Mouse (Mus musculus): Measurements from ENCODE around the gene Usp48. TPM values are rescaled to one million over a fixed set of nuclear protein-coding genes. Genes with fewer than 3 reads are reported as not detected.
A peak's percentile ranks its signal among the peaks of the same experiment; 100 is the strongest.
"Not testable (repeated sequence)": the region's sequence is repeated elsewhere in the genome, so short reads cannot be mapped to it uniquely, and the experiment has no call there.

The Usp48 gene
- 100 to 1,000 TPM; 125 to 126 TPM for total RNA-seq (2021)

DNA sequence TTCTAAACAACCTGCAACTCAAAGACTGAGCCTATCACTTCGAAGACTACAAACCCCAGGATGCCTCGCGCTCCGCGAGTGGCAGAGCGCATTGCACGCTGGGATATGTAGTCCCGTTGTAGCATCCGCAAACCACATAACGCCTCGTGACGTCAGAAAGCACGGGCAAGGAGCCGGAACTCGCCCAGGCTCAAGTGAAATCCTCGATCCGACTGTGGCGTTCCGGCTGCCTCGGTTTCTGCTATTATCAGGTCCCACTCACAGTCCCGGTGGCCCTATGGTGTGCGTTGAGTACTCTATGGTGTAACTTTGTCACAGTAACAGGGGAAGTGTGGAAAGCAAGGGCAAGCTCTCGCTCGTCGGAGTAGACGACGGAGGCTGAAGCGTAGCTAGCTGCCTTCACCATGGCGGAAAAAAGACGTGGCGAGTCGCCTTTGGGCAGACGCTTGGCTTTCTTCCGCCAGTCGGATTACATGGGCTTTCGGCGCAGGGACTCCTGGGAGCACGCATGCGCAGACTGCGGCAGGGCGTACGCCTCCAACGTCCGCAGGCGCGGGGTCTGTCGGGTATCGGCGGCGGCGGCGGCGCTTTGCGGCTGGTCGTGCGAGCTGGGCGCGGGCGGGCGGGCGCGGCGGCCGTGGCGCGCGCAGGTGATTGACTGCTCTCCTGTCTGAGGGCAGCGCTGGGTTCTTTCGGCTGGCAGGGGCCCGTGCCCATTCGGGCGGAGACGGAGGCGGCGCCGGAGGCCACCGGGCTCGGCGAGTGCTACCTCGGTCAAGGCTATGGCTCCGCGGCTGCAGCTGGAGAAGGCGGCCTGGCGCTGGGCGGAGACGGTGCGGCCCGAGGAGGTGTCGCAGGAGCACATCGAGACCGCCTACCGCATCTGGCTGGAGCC lies at the start of gene Usp48:
Gene Usp48 (plus strand): TSS at position 155 of the 895 bp plus-strand sequence.
- intact Hi-C loops (cut with DNase I) = no loop called here

DNA sequence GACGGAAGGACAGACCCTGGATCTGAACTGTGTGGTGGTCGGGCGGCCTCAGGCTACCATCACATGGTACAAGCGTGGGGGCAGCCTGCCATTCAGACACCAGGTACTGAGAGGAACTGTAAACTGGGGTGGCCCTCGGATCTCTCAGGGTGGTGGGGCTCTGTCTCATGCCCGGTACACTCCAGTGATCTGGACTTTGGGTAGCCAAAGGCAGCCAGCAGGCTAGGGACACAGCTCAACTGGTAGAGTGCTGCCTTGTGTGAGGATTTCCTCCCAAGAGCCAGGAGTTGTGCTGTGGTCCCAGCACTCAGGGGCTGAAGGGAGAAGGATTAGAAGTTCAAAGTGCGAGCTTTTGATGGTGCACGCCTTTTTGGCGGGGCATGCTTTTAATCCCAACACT lies 48.0 kb upstream of the Usp48 start:
- intact Hi-C loops (cut with DNase I) = no loop called here
- DNase-seq (ENCODE audit: extremely low spot score in 1 of 2, low spot score in 2 of 2) = no peak

More for the DNA sequence above, at the start of gene Usp48:
- DNase-seq (ENCODE audit: extremely low spot score in 1 of 2, low spot score in 2 of 2) = peak; percentile 99 to 100

DNA sequence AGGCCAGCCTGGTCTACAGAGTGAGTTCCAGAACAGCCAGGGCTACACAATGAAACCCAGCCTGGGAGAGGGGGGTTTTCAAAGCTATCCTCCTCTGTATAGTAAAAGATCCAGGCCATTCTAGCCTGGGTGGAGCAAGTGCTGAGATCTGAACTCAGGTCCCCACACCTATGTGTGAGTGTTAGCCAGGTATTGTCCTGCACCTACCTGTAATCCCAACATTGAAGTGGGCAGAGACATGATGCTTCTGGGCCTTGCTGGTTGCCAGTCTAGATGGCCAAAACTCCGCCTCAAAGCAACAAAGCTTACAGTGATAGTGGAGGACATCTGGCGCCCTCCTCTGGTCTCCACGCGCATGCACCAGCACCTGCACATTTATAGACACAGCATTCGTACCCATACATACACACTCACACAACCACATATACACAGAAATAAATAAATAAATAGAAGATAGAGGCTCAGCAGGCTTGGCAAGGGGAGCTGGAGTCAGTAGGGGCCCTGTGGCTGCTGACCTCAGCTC lies 47.5 kb upstream of the Usp48 start:
- intact Hi-C loops (cut with DNase I) = no loop called here
- peak in 1 of 2 experiments; percentile 5 for DNase-seq (ENCODE audit: extremely low spot score in 1 of 2, low spot score in 2 of 2)

DNA sequence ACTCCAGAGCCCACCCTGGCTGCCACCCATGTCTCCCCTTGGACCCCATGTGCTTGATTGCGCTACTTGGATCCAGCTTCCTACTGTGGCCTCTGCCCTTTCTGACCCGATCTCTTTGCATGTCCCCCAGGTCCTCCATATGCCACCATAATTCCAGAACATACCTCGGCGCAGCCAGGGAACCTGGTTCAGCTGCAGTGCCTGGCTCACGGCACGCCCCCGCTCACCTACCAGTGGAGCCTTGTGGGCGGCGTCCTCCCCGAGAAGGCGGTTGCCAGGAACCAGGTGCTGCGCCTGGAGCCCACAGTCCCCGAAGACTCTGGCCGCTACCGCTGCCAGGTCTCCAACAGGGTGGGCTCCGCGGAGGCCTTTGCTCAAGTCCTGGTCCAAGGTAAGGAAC lies 40.1 kb upstream of the Usp48 start:
- no peak for DNase-seq (ENCODE audit: extremely low spot score in 1 of 2, low spot score in 2 of 2)
- intact Hi-C loops (cut with DNase I) = no loop called here

DNA sequence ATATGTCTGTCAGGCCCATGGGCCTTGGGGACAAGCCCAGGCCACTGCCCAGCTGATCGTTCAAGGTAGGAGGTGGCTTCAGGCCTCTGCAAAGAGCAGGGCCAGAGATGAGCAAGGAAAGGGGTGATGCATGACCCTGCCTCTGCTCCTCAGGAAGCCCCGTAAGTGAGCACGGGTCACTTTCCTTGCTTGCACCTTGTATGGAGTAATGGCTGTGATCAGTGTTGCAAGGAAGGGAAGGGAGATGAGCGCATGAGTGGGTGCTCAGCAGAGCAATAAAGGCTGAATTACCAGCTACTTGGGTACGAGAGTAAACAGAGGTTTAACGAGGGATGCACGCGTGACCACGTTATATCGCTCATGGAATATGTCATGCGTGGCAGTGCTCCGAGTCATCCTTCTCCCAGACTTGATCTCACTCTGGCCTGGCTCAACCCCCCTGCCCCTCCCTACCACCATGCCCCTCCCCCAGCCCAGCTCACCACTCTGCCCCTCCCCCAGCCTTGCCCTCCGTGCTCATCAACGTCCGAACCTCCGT lies 36.8 kb upstream of the Usp48 start:
- intact Hi-C loops (cut with DNase I) = no loop called here
- DNase-seq (ENCODE audit: extremely low spot score in 1 of 2, low spot score in 2 of 2) = no peak

DNA sequence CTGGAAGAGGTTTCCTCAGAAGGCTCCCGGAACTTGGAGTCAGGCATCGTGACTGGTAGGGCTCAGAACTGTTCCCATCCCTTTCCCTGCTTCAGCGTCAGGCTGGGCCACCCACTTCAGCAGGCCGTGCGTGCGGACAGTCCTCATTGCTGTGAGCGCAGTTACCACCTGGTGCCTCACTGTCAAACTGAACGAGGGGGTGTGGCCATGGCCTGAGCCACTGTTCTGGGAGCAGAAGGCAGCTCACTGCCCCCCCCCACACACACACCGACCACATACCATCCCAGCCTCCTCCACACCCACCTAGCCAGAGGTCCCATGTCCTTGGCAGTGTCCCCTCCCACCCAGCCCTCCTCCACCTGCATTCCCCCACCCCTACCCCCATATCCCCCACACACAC lies 23.7 kb upstream of the Usp48 start:
- no peak for DNase-seq (ENCODE audit: extremely low spot score in 1 of 2, low spot score in 2 of 2)
- intact Hi-C loops (cut with DNase I) = no loop called here

DNA sequence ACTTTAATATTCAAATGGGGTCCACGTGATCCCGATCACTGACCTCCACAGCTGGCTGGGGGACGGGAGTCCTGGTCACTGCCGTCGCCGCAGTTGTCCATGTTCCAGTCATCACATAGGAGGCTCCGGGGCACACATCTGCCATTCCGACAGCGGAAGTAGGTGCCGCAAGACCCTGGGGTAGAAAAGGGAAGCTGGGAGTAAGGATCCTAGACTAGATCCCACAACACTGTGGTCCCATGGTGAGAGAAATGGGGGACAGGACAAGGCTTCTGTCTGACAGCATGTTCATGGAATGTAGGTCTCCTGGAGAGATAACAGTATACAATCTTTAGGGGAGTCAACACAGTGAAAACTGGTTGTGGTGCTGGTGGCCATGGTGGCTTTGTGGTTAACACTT lies 19.1 kb upstream of the Usp48 start, which contains the start of gene Ldlrad2:
Gene Ldlrad2 (minus strand): TSS at position 101 of the 400 bp plus-strand sequence.
- no peak for DNase-seq (ENCODE audit: extremely low spot score in 1 of 2, low spot score in 2 of 2)
- intact Hi-C loops (cut with DNase I) = no loop called here

DNA sequence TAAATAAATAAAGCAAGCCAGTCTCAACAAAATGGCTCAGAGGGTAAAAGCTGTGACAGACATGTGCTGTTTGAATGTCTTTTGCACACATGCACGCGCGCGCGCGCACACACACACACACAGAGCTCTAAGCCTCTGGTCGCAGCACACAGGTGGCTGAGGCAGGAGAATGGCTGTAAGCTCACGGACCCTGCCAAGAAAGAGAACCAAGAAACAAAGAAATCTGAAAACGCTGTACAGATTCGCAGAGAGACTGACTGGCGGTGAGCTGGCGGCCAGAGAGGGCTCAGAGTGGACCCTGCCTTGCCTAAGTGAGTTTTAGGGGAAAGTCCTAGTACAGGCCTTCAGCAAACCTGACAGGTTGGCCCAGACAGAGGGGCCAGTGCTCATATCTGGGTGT lies 16.1 kb upstream of the Usp48 start:
- DNase-seq (ENCODE audit: extremely low spot score in 1 of 2, low spot score in 2 of 2) = no peak
- intact Hi-C loops (cut with DNase I) = loop anchor here (5.0 kb wide), 1 partner anchor 135 kb away; no protein-coding TSS in a partner anchor

DNA sequence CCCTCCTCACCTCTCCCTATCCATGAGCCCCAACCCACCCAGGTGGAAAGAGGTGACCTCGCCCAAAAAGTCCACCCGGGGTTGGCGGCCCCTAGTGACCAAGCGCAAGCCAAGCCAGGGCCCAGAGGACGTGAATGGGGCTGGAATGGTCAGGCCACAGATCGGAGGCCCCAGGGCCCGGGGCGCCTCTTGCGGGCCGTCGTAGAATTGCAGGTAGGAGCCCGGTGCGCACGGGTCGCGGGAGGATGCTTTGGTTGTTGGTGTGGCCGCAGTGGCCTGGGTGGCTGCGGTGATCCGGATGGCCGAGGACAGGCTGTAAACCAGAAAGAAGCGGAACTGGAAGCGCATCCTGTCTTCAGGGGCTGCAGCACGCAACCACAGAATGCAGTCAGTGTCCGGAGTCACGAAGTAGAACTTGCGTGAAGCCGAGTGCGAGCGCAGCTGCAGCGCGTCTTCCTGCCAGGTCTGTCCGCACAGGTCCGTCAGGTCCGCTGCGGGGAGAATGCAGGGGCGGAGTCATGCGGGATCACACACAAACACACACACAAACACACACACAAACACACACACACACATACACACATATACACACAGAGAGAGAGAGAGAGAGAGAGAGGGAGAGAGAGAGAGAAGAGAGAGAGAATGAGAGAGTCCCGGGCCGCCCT lies 15.2 kb upstream of the Usp48 start:
- intact Hi-C loops (cut with DNase I) = loop anchor here (5.0 kb wide), 1 partner anchor 136 kb away; no protein-coding TSS in a partner anchor
- peak in 1 of 2 experiments; percentile 59 for DNase-seq (ENCODE audit: extremely low spot score in 1 of 2, low spot score in 2 of 2)

DNA sequence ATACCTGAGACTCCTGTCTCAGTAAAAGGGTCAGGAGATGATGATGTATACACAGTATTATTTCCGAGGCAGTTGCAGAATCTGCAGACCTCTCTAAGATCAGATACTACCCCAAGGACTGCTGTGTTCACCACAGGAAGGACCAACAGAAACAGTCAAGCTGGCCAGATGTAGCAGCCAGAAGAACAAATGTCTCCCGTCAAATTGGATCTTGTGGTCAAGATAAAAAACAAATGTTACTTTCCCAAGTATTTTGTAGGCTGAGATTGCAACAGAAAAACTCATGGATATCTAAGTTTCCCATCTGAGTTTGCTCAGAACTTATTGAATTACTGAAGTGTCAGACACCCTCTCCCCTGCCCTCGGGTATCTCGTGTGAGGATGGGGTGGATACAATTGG lies 13.8 kb upstream of the Usp48 start:
- intact Hi-C loops (cut with DNase I) = loop anchor here (5.0 kb wide), 1 partner anchor 137 kb away; no protein-coding TSS in a partner anchor
- no peak for DNase-seq (ENCODE audit: extremely low spot score in 1 of 2, low spot score in 2 of 2)

DNA sequence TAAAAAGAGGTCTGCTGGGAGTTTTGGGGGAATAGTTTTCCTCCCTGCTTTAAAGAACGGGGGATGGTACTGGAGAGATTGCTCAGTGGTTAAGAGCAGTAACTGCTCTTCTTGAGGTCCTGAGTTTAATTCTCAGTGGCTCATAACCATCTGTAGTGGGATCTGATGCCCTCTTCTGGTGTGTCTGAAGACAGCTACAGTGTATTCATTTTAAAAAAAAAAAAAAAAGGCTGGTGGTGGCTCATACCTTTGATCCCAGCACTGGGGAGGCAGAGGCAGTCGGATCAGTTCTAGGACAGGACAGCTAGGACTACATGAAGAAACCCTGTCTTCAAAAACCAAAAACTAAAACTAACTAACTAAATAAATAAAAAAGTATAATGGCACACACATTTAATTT lies 13.3 kb upstream of the Usp48 start:
- intact Hi-C loops (cut with DNase I) = no loop called here

DNA sequence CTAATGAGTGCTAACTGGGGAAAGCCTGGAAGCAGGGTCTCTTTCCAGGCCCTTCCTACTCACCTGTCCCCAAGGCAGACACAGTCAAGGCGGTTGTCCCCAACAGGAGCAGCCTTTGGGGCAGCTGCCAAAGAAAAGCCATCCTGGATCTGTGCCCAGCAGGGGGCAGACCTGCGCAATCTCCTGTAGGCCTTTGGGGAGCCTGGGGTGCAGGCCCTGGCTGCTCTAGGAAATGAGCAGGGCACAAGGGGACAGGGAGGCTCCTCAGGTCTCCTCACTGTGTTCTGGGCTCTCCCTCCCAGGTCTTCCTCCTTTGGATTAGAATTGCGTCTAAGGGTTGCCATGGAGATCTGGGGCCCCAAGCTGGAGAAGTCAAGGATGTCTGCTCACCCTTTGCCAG lies 11.7 kb upstream of the Usp48 start:
- intact Hi-C loops (cut with DNase I) = no loop called here
- no peak for DNase-seq (ENCODE audit: extremely low spot score in 1 of 2, low spot score in 2 of 2)

More for the DNA sequence above, 13.3 kb upstream of the Usp48 start:
- DNase-seq (ENCODE audit: extremely low spot score in 1 of 2, low spot score in 2 of 2) = no peak

DNA sequence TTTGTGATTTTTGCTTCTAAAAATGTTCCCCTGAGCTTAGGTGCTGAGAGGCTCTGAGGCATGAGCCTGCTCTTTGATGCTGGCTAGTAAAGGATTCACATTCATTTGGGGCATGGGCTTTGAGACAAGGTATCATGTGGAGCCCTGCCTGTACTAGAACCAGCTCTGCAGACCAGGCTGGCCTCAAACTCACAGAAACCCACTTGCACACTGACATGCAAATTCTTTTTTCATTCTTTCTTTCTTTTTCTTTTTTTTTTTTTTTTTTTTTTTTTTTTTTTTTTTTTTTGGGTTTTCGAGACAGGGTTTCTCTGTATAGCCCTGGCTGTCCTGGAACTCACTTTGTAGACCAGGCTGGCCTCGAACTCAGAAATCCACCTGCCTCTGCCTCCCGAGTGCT lies 4.5 kb upstream of the Usp48 start:
- intact Hi-C loops (cut with DNase I); DNase-seq (ENCODE audit: extremely low spot score in 1 of 2, low spot score in 2 of 2): not testable (repeated sequence)

DNA sequence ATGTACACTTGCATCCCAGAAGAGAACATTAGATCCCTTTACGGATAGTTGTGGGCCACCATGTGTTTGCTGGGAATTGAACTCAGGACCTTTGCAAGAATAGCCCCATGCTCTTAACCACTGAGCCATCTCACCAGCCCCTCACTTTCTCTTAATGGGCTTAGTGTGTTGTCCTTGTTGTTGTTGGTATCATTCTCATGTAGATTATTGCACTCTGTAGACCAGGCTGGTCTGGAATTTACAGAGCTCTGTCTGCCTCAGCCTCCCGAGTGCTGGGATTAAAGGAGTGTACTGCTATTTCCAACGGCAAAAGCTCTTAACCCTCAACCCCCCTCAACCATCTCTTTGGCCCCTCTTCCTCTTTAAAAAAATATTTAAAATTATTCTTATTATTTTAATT lies 4.0 kb upstream of the Usp48 start:
- intact Hi-C loops (cut with DNase I) = no loop called here
- DNase-seq (ENCODE audit: extremely low spot score in 1 of 2, low spot score in 2 of 2) = no peak

DNA sequence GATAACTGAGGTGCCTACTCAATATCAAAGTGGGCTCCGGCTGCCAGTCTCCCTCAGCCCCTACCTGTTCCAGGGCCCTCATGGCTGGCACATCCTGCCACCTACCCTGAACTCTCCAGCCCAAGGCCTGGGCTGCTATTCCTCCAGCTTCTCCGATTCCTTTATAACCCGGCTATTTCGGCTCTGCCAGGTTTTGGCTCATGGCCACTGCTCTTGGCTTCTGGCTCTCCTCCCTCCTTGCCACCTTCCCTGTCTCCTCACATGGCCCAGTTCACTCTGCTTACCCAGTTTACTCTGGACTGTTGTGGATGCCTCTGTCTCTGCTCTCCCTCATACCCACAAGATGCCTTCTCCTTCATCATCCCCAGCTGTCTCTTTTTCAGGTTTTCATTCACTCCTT lies 2.6 kb upstream of the Usp48 start:
- DNase-seq (ENCODE audit: extremely low spot score in 1 of 2, low spot score in 2 of 2) = no peak
- intact Hi-C loops (cut with DNase I) = no loop called here

DNA sequence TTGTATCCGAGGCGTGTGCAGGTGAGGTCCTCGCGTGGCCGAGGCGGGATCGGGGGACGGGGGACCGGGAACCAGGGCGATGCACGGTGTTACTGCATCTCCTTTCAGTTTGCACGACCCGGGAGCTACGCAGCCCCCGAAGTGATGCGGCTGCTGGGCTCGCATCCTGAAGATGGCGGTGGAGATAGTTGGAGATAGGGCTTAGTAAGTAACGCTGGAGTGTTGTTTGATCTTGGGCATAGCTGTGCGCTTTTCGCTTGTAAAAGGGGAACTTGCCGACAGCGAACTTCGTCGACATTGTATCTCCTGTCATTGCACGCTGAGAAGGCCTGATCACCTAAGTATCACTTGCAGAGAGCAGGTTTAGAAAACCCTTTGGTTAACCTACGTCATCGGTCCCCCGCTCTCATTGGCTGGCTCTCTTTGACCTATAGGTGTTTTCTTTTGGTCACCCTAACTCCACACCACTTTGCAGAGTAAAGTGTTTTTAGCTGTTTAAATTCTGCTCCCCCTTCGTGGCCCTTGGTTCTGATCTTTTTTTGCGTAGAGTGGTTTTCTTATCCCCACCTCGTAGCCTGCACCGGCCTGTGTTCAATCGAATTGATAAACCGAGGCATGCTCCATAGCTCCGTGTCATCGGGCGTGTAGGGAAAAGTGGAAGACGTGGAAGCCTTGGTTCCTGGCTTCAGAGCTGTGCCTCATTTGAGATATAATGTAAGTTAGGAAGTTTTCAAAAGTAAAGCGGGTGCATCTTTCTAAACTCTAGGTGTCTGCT lies 1.1 kb downstream of the Usp48 start:
- peak; percentile 27 to 35 for DNase-seq (ENCODE audit: extremely low spot score in 1 of 2, low spot score in 2 of 2)
- intact Hi-C loops (cut with DNase I) = no loop called here

DNA sequence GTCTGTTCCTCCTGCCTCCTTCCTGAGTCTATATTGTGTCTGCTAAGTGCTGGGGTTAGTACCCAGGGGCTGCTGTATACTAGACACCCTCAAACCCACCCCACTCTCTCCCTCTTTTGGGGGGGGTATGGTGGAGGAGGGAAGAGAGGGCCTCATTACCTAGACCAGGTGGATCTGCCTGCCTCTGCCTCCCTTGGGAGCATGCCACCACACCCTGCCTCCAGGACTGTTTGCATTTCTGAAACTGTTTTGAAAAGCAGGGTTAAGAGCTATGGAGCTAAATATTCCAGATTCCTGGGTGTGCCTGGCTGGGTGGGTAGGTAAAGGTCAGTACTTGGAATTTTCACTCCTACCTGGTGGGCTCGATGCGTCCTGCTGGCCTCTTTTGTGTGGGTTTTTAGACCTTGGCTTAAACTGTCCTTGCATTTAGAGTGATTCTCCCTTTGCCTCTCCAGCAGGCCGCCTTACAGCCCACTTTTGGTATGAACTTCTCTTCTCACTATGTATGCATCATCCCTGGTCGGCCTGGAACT lies 3.6 kb downstream of the Usp48 start:
- intact Hi-C loops (cut with DNase I) = no loop called here
- no peak for DNase-seq (ENCODE audit: extremely low spot score in 1 of 2, low spot score in 2 of 2)

DNA sequence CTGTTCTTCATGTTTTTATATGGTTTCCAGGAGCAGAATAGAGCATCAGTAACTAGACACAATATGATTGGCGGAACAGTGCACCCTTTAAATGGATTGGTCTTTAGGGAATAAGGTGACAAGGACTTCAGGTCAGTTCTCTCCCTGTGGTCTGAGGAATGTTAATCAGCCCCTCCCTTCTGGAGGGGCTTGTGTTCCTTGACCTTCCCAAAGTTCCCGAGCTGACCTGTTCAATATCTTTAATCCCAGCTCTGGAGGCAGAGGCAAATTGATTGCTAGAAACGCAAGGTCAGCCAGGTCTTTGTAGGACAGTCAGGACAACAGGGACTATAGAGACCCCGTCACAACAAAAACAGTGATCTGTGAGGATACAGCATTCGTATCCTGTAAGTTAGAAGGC lies 5.0 kb downstream of the Usp48 start:
- intact Hi-C loops (cut with DNase I) = no loop called here
- no peak for DNase-seq (ENCODE audit: extremely low spot score in 1 of 2, low spot score in 2 of 2)
